Mouse (Mus musculus) retina, postnatal 7 days (tissue): ENCODE measurements at regions not wholly inside any gene's neighbourhood (a gene's known extent, or its start where the extent isn't known, plus 50 kb on each side); places are given as distances from the start of the nearest gene placed in this dataset.

Experiments
- DNase-seq: peaks from one replicate; pipeline ENCODE4 v3.0.0-alpha.2; 2012; ENCODE audit warnings: low read depth, low spot score

DNA sequence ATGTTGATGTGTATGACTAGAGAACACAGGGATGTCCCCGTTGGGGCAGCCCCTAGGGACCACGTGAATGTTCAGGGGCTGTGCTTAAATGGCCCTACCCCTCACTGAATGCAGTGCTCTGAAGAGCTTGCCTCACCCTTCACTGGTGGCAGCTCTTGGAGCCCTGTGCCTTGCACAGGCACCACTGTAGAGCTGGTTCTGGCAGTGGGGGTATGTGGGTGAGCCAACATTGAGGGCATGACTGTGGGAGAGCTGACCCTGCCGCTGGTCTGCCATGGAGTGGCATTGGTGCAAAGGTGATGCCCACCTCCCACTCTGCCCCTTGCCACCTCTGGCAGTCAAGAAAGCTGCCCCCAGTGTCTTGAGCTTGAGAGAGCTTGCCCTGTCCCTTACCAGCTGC, 69.6 kb upstream of the Tdrd3 start:
- DNase-seq: no peak

- DNase-seq: no peak
Measured at GRCm38 (mm10) chr14:87348825-87349224, 67.6 kb upstream of the Tdrd3 start.

DNA sequence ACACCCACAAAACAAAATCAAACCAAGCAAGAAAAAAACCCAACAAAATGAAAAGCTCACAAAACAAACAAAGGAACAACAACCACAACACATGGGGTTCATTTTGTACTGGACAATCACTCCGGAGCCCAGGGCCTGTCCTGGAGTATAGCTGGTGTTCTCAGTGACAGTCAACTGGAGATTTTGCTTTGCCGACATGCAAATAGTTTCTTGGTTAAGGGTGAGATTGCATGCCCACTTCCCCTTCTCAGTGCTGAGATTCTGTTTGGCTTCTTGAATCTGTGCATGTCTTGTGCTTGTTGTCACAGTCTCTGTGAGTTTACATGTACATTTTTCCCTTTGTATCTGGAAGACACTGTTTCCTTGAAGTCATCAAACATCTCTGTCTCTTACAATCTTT, 50.6 kb upstream of the Tdrd3 start:
- no peak for DNase-seq
